Mouse (Mus musculus): ENCODE measurements around the gene Magi3. TPM values are rescaled to one million over a fixed set of nuclear protein-coding genes. Genes with fewer than 3 reads are reported as not detected.

Gene Magi3
- polyA plus RNA-seq (2012; rRNA removed), result 0.92 and 1.3 TPM in 2 replicates

DNA sequence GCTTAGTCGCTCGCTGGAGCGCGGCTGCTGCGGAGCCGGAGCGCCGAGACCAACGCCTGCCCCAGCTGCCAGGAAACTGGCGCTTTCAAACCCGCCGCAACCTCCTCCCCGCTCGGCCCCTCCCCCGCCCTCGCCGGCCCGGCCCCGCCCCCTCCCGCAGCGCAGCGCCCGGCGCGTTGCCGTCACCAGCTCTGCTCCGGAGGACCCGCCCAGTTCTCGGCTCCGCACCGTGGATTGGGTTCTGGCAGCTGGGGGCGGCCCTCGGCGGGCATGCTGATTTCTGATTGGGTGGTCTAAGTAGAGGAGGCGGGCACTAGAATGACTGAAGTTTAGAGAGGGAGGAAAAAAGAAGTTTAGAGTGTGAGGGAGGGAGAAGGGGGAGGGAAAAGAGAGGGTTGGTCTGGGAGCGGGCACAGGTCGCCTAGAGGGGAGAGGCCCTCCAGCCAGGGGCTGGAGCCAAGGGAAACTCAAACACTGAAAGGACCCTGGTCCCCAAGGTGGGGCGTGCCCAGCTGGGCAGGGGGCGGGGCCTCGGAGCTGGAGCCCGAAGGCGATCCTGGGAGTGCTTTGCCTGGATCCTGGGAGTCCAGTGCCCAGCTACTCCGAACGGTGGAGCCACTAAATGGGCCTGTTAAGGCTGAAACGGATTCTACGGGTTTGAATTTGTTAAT is at the start of gene Magi3:
Gene Magi3 (minus strand): TSS at position 80 of the 671 bp plus-strand sequence.
- H3K27ac ChIP-seq (ENCODE audit: insufficient read depth, low read length), result peak within 1 kb of the TSS; percentile 77
- peaks cover 5% of the 10 kb centered on the region; the same call in 1 of the 2 replicates for H3K4me1 ChIP-seq (ENCODE audit: control insufficient read depth, insufficient read depth, insufficient read length)
- TF ChIP-seq POLR2A (IDR thresholded peaks at IDR 0.05; ENCODE audit: low read depth, low read length), result peak; percentile 88
- no peak for TF ChIP-seq CTCF (IDR thresholded peaks at IDR 0.05; ENCODE audit: extremely low read depth, insufficient read depth, insufficient read length, insufficient replicate concordance)
- WGBS, result under 1% methylated on average over 46 of the region's 46 CpGs
- DNase-seq (ENCODE audit: low read depth in 1 of 2, low spot score in 2 of 2), result peak; percentile 93 to 94
- no peaks in the 10 kb centered on the region for H3K36me3 ChIP-seq (ENCODE audit: control insufficient read depth, insufficient read depth, low read length)
- peaks cover 11% of the 10 kb centered on the region for H3K27me3 ChIP-seq (ENCODE audit: control insufficient read depth, insufficient read depth, low read length)
- peak within 1 kb of the TSS; percentile 94 for H3K4me3 ChIP-seq (ENCODE audit: extremely low read depth, insufficient read depth, insufficient read length)

DNA sequence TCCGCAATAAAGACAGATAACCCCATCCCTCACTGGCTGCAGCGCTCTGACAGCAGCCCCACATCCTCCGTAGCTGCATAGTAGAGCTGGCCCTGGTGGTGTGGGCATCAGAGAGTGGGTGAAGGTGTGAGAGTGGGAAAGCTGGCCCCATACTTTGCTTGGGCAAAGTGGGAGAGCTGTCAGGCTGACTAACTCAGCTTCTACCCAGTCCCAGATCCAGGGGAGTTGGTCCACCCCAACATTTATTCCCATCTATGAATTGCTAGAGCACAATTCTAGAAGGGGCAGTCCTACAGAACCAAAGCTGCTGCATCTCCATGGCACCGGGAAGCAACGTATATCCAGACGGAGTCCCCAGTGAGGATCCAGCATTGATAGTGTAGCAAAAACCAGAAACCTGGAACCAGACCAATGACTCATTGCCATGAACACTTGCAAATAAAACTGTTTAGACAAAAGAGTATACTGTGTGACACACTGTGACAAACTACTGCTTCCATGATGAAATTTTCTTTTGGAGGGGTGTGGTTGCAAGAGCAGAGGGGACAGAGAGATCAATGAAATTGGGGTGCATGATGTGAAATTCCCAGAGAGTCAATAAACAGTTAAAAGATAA is 44.5 kb upstream of the Magi3 start:
- Histone ChIP-seq H3K4me1 (ENCODE audit: control insufficient read depth, insufficient read depth, insufficient read length) (no peaks in the 10 kb centered on the region), H3K27me3 (ENCODE audit: control insufficient read depth, insufficient read depth, low read length) (no peaks in the 10 kb centered on the region), H3K27ac (ENCODE audit: insufficient read depth, low read length) (no peak overlapping the region), H3K36me3 (ENCODE audit: control insufficient read depth, insufficient read depth, low read length) (no peaks in the 10 kb centered on the region), H3K4me3 (ENCODE audit: extremely low read depth, insufficient read depth, insufficient read length) (no peak overlapping the region)
- no peak for DNase-seq (ENCODE audit: low read depth in 1 of 2, low spot score in 2 of 2)
- WGBS, result 96% methylated on average over 6 of the region's 6 CpGs
- TF ChIP-seq POLR2A (IDR thresholded peaks at IDR 0.05; ENCODE audit: low read depth, low read length), result no peak
- no peak for TF ChIP-seq CTCF (IDR thresholded peaks at IDR 0.05; ENCODE audit: extremely low read depth, insufficient read depth, insufficient read length, insufficient replicate concordance)

DNA sequence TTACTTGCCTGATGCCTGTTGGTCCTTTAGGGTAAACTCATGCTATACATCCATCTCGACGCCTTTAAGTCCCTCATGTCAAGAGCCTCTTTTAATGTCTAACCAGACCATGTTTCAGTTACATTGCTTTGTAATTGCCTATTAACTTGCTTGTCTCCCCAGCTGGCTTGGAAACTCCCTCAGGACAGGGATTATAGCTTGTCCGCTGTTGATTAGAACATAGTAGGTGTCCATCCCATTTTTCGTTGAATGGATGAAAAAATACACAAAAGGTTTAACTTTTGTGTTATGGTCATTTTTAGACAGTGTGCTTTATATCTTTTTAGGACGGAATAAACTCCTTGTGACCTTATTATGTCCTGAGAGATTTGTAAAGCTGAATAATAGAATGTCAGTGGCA is 40.0 kb upstream of the Magi3 start:
- H3K27me3 ChIP-seq (ENCODE audit: control insufficient read depth, insufficient read depth, low read length), result no peaks in the 10 kb centered on the region
- WGBS, result 93% methylated on average over 5 of the region's 5 CpGs
- H3K27ac ChIP-seq (ENCODE audit: insufficient read depth, low read length), result no peak overlapping the region
- H3K36me3 ChIP-seq (ENCODE audit: control insufficient read depth, insufficient read depth, low read length), result no peaks in the 10 kb centered on the region
- no peak overlapping the region for H3K4me3 ChIP-seq (ENCODE audit: extremely low read depth, insufficient read depth, insufficient read length)
- TF ChIP-seq CTCF (IDR thresholded peaks at IDR 0.05; ENCODE audit: extremely low read depth, insufficient read depth, insufficient read length, insufficient replicate concordance), result no peak
- no peak for TF ChIP-seq POLR2A (IDR thresholded peaks at IDR 0.05; ENCODE audit: low read depth, low read length)
- no peak for DNase-seq (ENCODE audit: low read depth in 1 of 2, low spot score in 2 of 2)
- H3K4me1 ChIP-seq (ENCODE audit: control insufficient read depth, insufficient read depth, insufficient read length), result no peaks in the 10 kb centered on the region

DNA sequence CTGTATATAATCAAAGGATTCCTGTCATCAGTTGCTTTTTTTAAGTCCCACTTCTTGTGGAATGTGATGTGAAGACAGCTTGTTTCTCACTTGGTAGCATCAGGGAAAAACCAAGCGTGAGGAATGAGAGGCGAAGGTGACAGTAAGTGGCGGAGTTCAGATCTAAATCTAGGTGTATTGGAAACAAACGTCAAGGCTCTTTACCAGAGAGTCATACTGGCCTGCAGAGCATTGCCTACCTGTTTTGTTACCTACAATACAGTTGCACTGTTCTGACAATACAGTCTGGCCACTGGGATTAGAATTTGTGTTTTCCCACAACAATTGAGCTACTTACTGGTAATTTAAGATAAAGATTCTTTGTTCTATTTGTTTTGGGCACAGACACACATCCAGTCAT is 39.0 kb upstream of the Magi3 start:
- H3K4me3 ChIP-seq (ENCODE audit: extremely low read depth, insufficient read depth, insufficient read length), result no peak overlapping the region
- no peak overlapping the region for H3K27ac ChIP-seq (ENCODE audit: insufficient read depth, low read length)
- H3K27me3 ChIP-seq (ENCODE audit: control insufficient read depth, insufficient read depth, low read length), result no peaks in the 10 kb centered on the region
- no peaks in the 10 kb centered on the region for H3K4me1 ChIP-seq (ENCODE audit: control insufficient read depth, insufficient read depth, insufficient read length)
- TF ChIP-seq CTCF (IDR thresholded peaks at IDR 0.05; ENCODE audit: extremely low read depth, insufficient read depth, insufficient read length, insufficient replicate concordance), result no peak
- TF ChIP-seq POLR2A (IDR thresholded peaks at IDR 0.05; ENCODE audit: low read depth, low read length), result no peak
- no peak for DNase-seq (ENCODE audit: low read depth in 1 of 2, low spot score in 2 of 2)
- WGBS, result 90% methylated on average over 4 of the region's 4 CpGs
- H3K36me3 ChIP-seq (ENCODE audit: control insufficient read depth, insufficient read depth, low read length), result no peaks in the 10 kb centered on the region

DNA sequence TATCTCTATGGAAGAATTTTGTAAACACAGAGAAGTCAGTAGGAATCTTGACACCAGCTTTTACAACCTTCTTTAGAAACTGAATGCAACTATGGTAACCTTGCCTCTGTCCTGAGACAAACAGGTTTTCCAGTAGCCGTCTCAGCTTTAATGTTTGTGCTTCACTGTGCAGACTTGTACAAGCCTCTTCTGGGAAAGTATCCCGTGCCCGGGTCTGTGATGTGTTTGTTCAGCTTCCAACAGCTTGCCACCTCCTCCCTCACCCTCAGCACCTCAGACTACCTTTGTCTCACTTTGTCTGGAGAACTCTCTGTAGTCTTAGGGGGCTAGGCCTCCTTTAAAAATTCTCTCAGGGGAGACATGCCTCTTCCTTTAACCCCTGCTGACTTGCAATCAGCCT is 36.9 kb upstream of the Magi3 start:
- no peaks in the 10 kb centered on the region for H3K27me3 ChIP-seq (ENCODE audit: control insufficient read depth, insufficient read depth, low read length)
- WGBS, result 89% methylated on average over 3 of the region's 3 CpGs
- no peak for DNase-seq (ENCODE audit: low read depth in 1 of 2, low spot score in 2 of 2)
- no peak overlapping the region for H3K27ac ChIP-seq (ENCODE audit: insufficient read depth, low read length)
- TF ChIP-seq CTCF (IDR thresholded peaks at IDR 0.05; ENCODE audit: extremely low read depth, insufficient read depth, insufficient read length, insufficient replicate concordance) (no peak), POLR2A (IDR thresholded peaks at IDR 0.05; ENCODE audit: low read depth, low read length) (no peak)
- H3K36me3 ChIP-seq (ENCODE audit: control insufficient read depth, insufficient read depth, low read length), result no peaks in the 10 kb centered on the region
- no peaks in the 10 kb centered on the region for H3K4me1 ChIP-seq (ENCODE audit: control insufficient read depth, insufficient read depth, insufficient read length)
- H3K4me3 ChIP-seq (ENCODE audit: extremely low read depth, insufficient read depth, insufficient read length), result no peak overlapping the region

DNA sequence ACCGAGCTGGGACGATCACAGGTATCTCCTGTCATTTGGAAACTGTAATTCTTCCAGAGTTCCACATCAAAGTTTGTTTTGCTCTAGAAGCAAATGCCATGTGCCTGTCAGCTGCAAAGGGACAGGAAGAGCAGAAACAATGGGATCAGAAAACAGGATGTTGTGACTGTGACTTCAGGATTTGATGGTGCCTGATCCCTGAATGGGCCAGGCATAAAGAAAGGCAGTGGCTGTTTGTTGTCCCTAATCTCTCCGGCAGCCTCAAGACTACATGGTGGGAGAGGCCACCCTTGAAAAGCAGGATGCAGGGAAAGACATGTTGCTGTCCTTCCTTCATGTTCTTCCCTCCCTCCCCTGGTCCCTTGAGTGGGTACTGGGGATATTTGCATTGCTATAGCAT is 33.6 kb upstream of the Magi3 start:
- Histone ChIP-seq H3K4me1 (ENCODE audit: control insufficient read depth, insufficient read depth, insufficient read length) (no peaks in the 10 kb centered on the region), H3K27me3 (ENCODE audit: control insufficient read depth, insufficient read depth, low read length) (no peaks in the 10 kb centered on the region), H3K4me3 (ENCODE audit: extremely low read depth, insufficient read depth, insufficient read length) (no peak overlapping the region), H3K36me3 (ENCODE audit: control insufficient read depth, insufficient read depth, low read length) (no peaks in the 10 kb centered on the region), H3K27ac (ENCODE audit: insufficient read depth, low read length) (no peak overlapping the region)
- TF ChIP-seq CTCF (IDR thresholded peaks at IDR 0.05; ENCODE audit: extremely low read depth, insufficient read depth, insufficient read length, insufficient replicate concordance), result no peak
- no peak for TF ChIP-seq POLR2A (IDR thresholded peaks at IDR 0.05; ENCODE audit: low read depth, low read length)
- no peak for DNase-seq (ENCODE audit: low read depth in 1 of 2, low spot score in 2 of 2)
- WGBS, result 78% methylated on average over 3 of the region's 3 CpGs

DNA sequence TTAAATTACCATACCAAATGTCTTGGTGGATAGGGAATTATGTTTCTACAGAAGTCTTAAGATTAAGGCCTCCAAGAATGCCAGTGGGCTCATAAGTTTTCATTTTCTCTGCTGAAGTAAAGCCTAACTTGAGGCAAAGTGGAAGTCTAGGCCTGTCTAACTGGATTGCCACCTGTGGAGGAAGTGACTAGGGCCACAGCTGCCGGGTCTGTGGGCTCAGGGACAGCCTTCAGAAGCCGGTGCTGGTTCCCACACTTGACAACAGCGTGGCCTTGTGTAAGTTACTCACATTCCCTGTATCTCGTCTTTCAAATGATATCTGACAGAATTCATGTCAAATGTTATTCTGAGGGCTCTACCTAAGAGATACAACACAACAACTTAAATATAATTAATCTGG is 27.7 kb upstream of the Magi3 start:
- no peak overlapping the region for H3K4me3 ChIP-seq (ENCODE audit: extremely low read depth, insufficient read depth, insufficient read length)
- no peak for DNase-seq (ENCODE audit: low read depth in 1 of 2, low spot score in 2 of 2)
- 21% methylated on average over 4 of the region's 4 CpGs for whole genome bisulfite sequencing
- no peaks in the 10 kb centered on the region for H3K4me1 ChIP-seq (ENCODE audit: control insufficient read depth, insufficient read depth, insufficient read length)
- H3K36me3 ChIP-seq (ENCODE audit: control insufficient read depth, insufficient read depth, low read length), result no peaks in the 10 kb centered on the region
- no peaks in the 10 kb centered on the region for H3K27me3 ChIP-seq (ENCODE audit: control insufficient read depth, insufficient read depth, low read length)
- no peak overlapping the region for H3K27ac ChIP-seq (ENCODE audit: insufficient read depth, low read length)
- TF ChIP-seq CTCF (IDR thresholded peaks at IDR 0.05; ENCODE audit: extremely low read depth, insufficient read depth, insufficient read length, insufficient replicate concordance) (no peak), POLR2A (IDR thresholded peaks at IDR 0.05; ENCODE audit: low read depth, low read length) (no peak)
